In genomic region chr13:8119986-8120385, GRCm38 (mm10) we compare ENCODE assay signal across 30 mouse cellular contexts.
"Had no signal": no experiment of that assay in that cellular context is flagged by ENCODE, and none has a peak within 500 bp of the region (broad histone marks: within the 10 kb centered on the region; RNA-seq: fewer than 3 reads in every experiment).

No protein-coding gene starts in this region.

- DNase-seq: left cerebral cortex, postnatal 4 days; liver; liver, embryonic 13.5 days; liver, postnatal 0 days; lung, adult 18-20 months; lung, adult 2 months; lung, embryonic 14.5 days; lung, postnatal 10 days; lung, postnatal 14 days; lung, postnatal 36 days; lung, postnatal 4 days had no signal

- H3K4me1 ChIP-seq: limb, embryonic 13.5 days; limb, embryonic 15.5 days; liver, embryonic 12.5 days; liver, embryonic 13.5 days; liver, embryonic 15.5 days; lung, embryonic 15.5 days; midbrain, embryonic 10.5 days; midbrain, embryonic 12.5 days; midbrain, embryonic 13.5 days; midbrain, embryonic 15.5 days; neural tube, embryonic 12.5 days had no signal

- H3K27me3 ChIP-seq: limb, embryonic 12.5 days; limb, embryonic 13.5 days; limb, embryonic 15.5 days; liver, embryonic 12.5 days; liver, embryonic 13.5 days; liver, embryonic 15.5 days; lung, embryonic 15.5 days; megakaryocyte, embryonic 14.5 days; midbrain, embryonic 12.5 days; midbrain, embryonic 13.5 days; midbrain, embryonic 15.5 days; neural tube, embryonic 12.5 days had no signal

- H3K27ac ChIP-seq: left cerebral cortex, adult 2 months; limb, embryonic 10.5 days; limb, embryonic 12.5 days; limb, embryonic 13.5 days; limb, embryonic 15.5 days; liver, embryonic 12.5 days; liver, embryonic 13.5 days; liver, embryonic 14.5 days; liver, embryonic 15.5 days; lung, embryonic 15.5 days; macrophage; midbrain, embryonic 10.5 days; midbrain, embryonic 12.5 days; midbrain, embryonic 13.5 days; midbrain, embryonic 15.5 days; neural tube, embryonic 12.5 days had no signal

- H3K9ac ChIP-seq: limb, embryonic 12.5 days; limb, embryonic 13.5 days; limb, embryonic 15.5 days; liver, embryonic 12.5 days; liver, embryonic 13.5 days; liver, embryonic 14.5 days; liver, embryonic 15.5 days; liver, postnatal 0 days; lung, embryonic 14.5 days; lung, embryonic 15.5 days; midbrain, embryonic 12.5 days; midbrain, embryonic 13.5 days; midbrain, embryonic 15.5 days; neural tube, embryonic 12.5 days had no signal

- H3K4me3 ChIP-seq: left cerebral cortex, adult 2 months; limb, embryonic 10.5 days; limb, embryonic 12.5 days; limb, embryonic 13.5 days; limb, embryonic 15.5 days; liver, embryonic 12.5 days; liver, embryonic 13.5 days; liver, embryonic 15.5 days; lung, embryonic 15.5 days; megakaryocyte, embryonic 14.5 days; midbrain, embryonic 10.5 days; midbrain, embryonic 12.5 days; midbrain, embryonic 13.5 days; midbrain, embryonic 15.5 days; myocyte; neural tube, embryonic 12.5 days had no signal

- H3K9me3 ChIP-seq: limb, embryonic 10.5 days; limb, embryonic 12.5 days; limb, embryonic 13.5 days; limb, embryonic 15.5 days; liver, embryonic 12.5 days; liver, embryonic 13.5 days; liver, embryonic 15.5 days; lung, embryonic 15.5 days; megakaryocyte, embryonic 14.5 days; midbrain, embryonic 10.5 days; midbrain, embryonic 12.5 days; midbrain, embryonic 13.5 days; midbrain, embryonic 15.5 days; neural tube, embryonic 12.5 days had no signal

- H3K36me3 ChIP-seq: limb, embryonic 10.5 days; limb, embryonic 12.5 days; limb, embryonic 13.5 days; limb, embryonic 15.5 days; liver, embryonic 12.5 days; liver, embryonic 13.5 days; liver, embryonic 15.5 days; lung, embryonic 15.5 days; midbrain, embryonic 10.5 days; midbrain, embryonic 12.5 days; midbrain, embryonic 13.5 days; midbrain, embryonic 15.5 days; neural tube, embryonic 12.5 days had no signal

- ATAC-seq: liver, embryonic 12.5 days; liver, postnatal 0 days; lung, postnatal 0 days; midbrain, embryonic 15.5 days; midbrain, embryonic 16.5 days had no signal
